Mouse (Mus musculus): ENCODE results near the gene Snx13. TPM values are rescaled to one million over a fixed set of nuclear protein-coding genes. Genes with fewer than 3 reads are reported as not detected.

The Snx13 gene
- polyA plus RNA-seq, 1 experiment from 2014 or later, result 52.3 TPM

- Histone ChIP-seq H3K79me2 (ENCODE audit: inconsistent target) (no peaks in the 10 kb centered on the region), H3K4me3 (ENCODE audit: inconsistent target) (no peak overlapping the region), H3K36me3 (ENCODE audit: inconsistent target) (no peaks in the 10 kb centered on the region), H3K27ac (peak overlapping the region; percentile 27)
- 13% methylated on average over 4 of the region's 4 CpGs for WGBS (ENCODE audit: missing documents)
These were observed 21.0 kb upstream of the Snx13 start for GRCm38 (mm10) chr12:35025916-35026432.

DNA sequence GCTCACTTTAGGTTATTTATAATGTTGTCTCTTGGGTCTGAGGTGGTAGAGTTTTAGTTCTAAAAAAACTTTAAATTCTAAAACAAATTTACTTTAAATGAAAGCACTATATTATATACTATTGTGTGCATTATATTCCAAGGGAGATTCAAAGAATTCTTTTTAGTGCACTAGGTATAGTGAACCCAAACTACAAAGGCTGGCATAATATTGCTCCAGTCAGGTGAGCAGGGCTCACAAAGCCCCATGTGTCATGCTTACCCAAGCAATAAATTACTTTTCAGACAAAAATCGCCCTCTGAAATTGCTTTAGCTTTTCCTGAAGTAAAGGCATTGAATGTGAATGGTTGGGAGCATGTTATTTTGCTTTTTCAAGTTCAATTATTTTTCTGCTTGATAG is 19.5 kb upstream of the Snx13 start:
- Histone ChIP-seq H3K36me3 (ENCODE audit: inconsistent target) (no peaks in the 10 kb centered on the region), H3K79me2 (ENCODE audit: inconsistent target) (no peaks in the 10 kb centered on the region), H3K27ac (no peak overlapping the region), H3K4me3 (ENCODE audit: inconsistent target) (no peak overlapping the region)
- WGBS (ENCODE audit: missing documents), result no CpG with 5 or more reads among the region's 1 CpGs

DNA sequence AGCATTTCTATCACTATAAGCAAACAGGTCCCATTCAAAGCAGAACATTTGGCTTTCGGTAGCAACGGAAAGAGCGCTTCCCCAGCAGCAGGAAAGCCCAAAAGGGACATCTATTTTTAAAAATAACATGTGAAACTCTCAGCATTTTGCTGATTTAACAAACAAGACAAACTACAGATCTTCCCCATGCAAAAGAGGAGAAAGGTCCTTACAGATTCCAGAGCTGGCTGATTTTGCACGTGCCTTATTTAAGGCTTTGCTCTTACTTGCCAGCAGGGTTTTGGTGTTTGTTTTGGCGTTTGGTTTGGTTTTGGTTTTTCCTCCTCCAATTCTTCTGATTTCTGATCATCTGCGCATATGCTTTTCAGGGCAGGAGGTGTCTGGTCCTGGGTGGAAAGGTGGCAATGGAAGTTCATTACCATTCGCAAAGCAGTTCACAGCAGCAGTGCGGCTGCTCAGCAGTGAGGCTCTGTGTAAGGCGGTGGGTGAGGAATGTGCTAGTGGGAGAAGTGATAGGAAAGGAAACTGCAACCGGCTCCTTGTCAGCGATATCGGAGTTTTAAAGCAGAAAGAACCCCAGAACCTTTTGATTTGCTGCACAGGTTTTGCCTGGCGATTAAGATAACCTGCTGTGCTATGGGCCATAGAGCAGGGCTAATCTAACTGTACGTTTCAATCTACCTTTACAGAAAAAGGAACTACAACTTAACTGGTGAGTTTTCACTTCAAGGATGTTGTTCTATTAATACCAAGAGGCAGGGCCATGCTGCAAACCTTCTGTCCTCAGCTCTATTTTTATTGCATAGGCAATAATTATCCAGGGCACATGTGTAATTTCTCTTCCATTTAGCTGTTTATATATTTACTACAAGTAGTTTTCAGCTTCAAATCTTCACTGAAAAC is 8.1 kb upstream of the Snx13 start:
- WGBS (ENCODE audit: missing documents), result 6% methylated on average over 14 of the region's 14 CpGs
- H3K79me2 ChIP-seq (ENCODE audit: inconsistent target), result peaks cover 27% of the 10 kb centered on the region; the same call in 1 of the 2 replicates
- peak overlapping the region; percentile 98 for H3K27ac ChIP-seq
- no peaks in the 10 kb centered on the region for H3K36me3 ChIP-seq (ENCODE audit: inconsistent target)
- peak overlapping the region; percentile 18 for H3K4me3 ChIP-seq (ENCODE audit: inconsistent target)

DNA sequence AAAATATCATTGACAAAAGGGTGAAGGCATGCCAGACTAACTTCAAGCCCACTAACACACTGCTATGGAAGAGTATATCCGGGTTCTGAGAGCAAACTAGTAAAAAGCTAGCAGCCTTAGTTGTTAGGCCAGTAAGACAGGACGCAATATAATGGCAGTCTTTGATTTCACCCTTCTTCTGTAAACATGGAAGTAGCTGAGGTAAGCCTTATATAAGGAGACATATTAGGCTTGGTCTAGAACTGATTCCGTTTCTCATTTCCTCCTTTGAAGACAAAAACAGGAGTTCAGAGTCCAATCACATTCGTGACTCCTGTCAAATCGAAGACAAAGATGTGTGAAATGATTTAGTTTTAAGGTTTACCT is 7.4 kb upstream of the Snx13 start:
- Histone ChIP-seq H3K36me3 (ENCODE audit: inconsistent target) (no peaks in the 10 kb centered on the region), H3K79me2 (ENCODE audit: inconsistent target) (peaks cover 34% of the 10 kb centered on the region), H3K27ac (peak overlapping the region; percentile 98), H3K4me3 (ENCODE audit: inconsistent target) (no peak overlapping the region)
- WGBS (ENCODE audit: missing documents), result 16% methylated on average over 5 of the region's 5 CpGs

- peaks cover 56% of the 10 kb centered on the region for H3K79me2 ChIP-seq (ENCODE audit: inconsistent target)
- WGBS (ENCODE audit: missing documents), result 35% methylated on average over 8 of the region's 8 CpGs
- no peak overlapping the region for H3K27ac ChIP-seq
- no peak overlapping the region for H3K4me3 ChIP-seq (ENCODE audit: inconsistent target)
- H3K36me3 ChIP-seq (ENCODE audit: inconsistent target), result no peaks in the 10 kb centered on the region
These were observed 5.0 kb upstream of the Snx13 start for GRCm38 (mm10) chr12:35041964-35042363.

DNA sequence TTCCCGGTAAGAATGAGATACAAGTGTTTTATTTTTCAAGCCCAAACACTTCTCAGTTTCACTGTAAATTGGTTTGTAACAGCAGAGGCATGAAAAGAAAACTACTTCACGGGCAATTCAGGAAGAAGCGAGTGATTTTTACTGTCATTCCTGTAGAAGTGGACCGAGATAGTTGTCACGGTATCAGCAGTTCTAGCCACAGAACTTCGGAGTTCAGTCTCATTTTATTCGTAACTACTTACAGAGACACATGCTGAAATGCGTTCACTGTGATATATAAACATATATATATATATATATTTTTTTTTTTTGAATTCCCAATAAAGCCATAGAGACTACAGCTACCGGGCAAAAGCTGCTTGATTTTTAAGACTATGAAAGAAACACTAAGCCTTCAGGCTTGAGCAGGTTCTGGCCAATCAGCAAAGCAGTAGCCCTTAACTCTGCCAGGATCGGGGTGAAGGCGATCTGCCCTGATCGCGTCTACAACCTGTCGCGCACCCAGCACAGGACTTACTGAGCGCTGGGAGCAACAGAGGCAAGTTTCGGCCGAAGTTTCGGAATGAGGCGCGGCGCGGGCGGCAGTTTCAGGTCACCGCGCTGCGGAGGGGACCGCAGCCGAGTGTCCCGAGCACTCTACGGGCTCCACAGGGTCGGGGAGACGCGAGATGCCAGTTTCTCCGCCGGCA is 532 bp upstream of the Snx13 start:
- 1% methylated on average over 35 of the region's 36 CpGs for WGBS (ENCODE audit: missing documents)
- peaks cover 81% of the 10 kb centered on the region for H3K79me2 ChIP-seq (ENCODE audit: inconsistent target)
- peak overlapping the region; percentile 68 for H3K4me3 ChIP-seq (ENCODE audit: inconsistent target)
- peak overlapping the region; percentile 90 for H3K27ac ChIP-seq
- no peaks in the 10 kb centered on the region for H3K36me3 ChIP-seq (ENCODE audit: inconsistent target)

GRCm38 (mm10) chr12:35047320-35048225 is 587 bp downstream of the Snx13 start:
- WGBS (ENCODE audit: missing documents), result under 1% methylated on average over 63 of the region's 65 CpGs
- H3K79me2 ChIP-seq (ENCODE audit: inconsistent target), result peaks cover 88% of the 10 kb centered on the region
- peak overlapping the region; percentile 52 for H3K4me3 ChIP-seq (ENCODE audit: inconsistent target)
- no peaks in the 10 kb centered on the region for H3K36me3 ChIP-seq (ENCODE audit: inconsistent target)
- H3K27ac ChIP-seq, result peak overlapping the region; percentile 85

DNA sequence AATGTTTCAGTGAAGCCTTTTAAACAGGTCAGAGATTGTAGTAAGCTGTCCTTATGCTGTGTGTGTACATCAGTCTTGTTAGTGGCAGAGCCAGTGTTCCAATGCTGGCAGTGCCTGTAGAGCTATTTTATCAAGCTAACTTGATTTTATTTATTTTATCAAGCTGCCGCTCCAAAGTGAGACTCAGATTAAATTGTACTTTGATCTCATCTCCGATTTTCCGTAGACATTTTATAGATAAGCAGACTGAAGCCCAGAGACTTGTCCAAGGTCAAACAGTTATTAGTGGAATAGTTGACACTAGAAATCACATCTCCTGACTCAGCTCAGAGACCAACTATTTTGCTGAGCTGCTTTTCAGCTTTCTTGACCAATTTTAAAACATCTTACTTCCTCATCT is 1.9 kb downstream of the Snx13 start:
- Histone ChIP-seq H3K36me3 (ENCODE audit: inconsistent target) (no peaks in the 10 kb centered on the region), H3K4me3 (ENCODE audit: inconsistent target) (peak overlapping the region; percentile 52; the same call in 1 of the 2 replicates), H3K79me2 (ENCODE audit: inconsistent target) (peaks cover 91% of the 10 kb centered on the region), H3K27ac (peak overlapping the region; percentile 85)
- WGBS (ENCODE audit: missing documents), result 91% methylated on average over 3 of the region's 3 CpGs

DNA sequence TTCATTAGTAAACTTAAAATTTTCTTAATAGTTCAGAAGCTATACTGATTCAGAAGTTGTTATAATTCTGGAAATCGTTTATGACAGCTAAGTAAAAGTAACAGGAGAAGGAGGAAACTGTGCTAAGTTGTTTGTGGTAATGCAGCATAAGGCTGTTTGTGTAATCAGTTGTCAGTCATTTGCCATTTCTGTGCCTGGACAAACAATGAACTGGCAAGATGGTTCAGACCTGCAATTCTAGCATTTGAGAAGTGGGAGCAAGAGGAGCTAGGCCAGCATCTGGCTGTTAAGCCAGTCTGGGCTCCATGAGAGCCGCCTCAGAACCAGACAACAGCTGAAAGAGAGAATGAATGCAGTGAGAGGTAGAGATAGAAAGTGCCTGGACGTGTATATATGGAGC is 3.5 kb downstream of the Snx13 start:
- H3K36me3 ChIP-seq (ENCODE audit: inconsistent target), result no peaks in the 10 kb centered on the region
- WGBS (ENCODE audit: missing documents), result 61% methylated on average over 3 of the region's 3 CpGs
- H3K4me3 ChIP-seq (ENCODE audit: inconsistent target), result no peak overlapping the region
- peaks cover 91% of the 10 kb centered on the region for H3K79me2 ChIP-seq (ENCODE audit: inconsistent target)
- H3K27ac ChIP-seq, result peak overlapping the region; percentile 85

DNA sequence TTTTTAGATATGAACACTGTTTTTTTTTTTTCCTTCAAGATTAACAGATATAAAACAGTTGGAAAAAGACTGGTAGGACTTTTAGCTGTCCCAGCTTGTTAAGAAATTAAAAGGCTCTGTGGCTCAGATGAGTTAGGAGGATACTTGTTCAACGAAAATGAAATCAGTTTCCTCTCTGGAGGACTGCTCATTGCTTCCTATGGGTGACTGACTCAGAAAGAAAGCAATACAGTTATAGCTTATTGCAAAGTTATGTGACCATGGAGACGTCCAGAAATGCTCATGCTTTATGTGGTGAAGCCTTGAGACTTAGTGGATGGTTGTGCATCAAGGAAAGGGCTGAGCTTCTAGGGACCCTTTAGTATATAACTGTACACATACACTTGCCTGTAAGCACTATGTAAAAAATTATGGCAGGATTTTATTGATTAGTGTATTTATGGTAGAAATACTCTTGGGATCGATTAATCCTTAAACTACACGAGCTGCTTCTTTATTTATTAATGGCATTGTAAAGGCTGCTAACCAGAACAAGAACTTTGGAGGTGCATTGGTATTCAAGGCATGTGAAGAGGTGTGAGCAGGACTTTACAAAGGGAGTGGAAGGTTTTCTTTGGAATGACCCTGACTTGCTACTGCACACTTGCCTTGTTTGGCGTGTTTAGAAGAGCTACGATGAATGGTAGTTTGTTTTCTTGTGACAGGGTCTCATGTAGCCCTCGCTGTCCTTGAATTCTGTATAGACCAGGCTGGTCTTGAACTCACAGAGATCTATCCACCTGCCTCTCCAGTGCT is 4.2 kb downstream of the Snx13 start:
- H3K4me3 ChIP-seq (ENCODE audit: inconsistent target), result no peak overlapping the region
- peak overlapping the region; percentile 85 for H3K27ac ChIP-seq
- no peaks in the 10 kb centered on the region for H3K36me3 ChIP-seq (ENCODE audit: inconsistent target)
- 71% methylated on average over 7 of the region's 7 CpGs for whole genome bisulfite sequencing (ENCODE audit: missing documents)
- peaks cover 91% of the 10 kb centered on the region for H3K79me2 ChIP-seq (ENCODE audit: inconsistent target)

DNA sequence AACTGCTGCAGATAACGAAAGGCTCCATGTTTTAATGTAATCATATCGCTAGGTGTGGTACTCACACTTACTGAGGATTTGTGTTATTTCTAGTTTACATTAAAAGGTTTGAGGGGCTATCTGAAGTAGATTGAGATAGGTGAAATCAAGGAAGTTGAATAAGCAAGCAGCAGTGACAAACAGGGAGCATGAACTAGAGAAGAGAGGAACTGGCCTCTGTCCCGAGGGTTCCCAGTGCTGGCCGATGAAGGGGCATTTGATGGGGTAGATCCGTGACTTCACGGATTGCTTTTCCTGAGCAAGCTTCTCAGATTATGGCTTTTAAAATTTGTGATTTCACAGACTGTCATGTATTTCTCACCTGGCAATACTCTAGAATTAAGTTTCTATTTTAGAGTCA is 7.4 kb downstream of the Snx13 start:
- H3K36me3 ChIP-seq (ENCODE audit: inconsistent target), result no peaks in the 10 kb centered on the region
- H3K27ac ChIP-seq, result peak overlapping the region; percentile 21
- 63% methylated on average over 6 of the region's 6 CpGs for WGBS (ENCODE audit: missing documents)
- H3K4me3 ChIP-seq (ENCODE audit: inconsistent target), result no peak overlapping the region
- H3K79me2 ChIP-seq (ENCODE audit: inconsistent target), result peaks cover 100% of the 10 kb centered on the region

DNA sequence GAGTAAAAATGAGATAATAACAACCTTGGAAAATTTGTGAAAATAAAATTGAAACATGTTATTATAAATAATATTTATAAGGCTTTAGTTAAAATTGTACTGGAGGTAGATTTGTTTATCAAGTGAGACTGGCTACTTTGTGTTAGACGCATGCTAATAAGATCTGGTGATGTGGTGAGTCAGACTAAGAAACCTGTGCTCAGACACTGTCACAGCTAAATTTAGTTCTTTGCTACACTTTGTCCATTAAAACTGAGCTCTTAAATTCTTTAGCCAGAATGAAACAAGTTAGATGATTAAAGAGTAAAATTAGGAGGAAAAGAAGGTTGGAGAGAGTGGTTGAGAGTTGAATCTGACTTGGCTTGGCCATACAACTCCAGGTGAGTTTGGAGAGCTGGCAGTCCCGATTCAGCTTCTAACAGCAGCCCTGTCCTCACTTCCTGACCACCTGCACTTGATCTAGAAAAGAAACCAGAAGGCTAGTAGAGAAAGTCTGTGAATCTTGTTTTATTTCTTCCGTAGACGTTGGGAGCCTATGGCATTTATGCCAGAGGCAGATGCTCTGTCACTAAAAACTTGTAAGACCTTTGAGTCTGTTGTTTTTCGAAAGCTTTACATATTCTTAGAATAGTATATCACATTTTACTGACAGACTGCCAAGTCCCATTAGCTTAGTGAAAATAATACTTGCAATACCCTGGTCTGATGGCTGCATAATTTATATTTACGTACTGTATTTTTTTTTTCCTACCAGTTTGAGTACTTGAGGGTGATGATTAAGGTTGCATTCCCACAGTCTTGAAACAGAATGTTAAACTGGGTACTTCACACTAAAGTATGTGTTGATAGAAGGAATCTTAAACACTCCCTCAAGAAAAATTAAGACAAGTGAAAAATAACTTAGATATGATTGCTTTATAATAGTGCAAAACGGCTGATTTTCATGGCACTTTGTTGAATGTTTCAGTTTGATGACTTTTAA is 8.4 kb downstream of the Snx13 start:
- Histone ChIP-seq H3K27ac (peak overlapping the region; percentile 34), H3K79me2 (ENCODE audit: inconsistent target) (peaks cover 100% of the 10 kb centered on the region), H3K4me3 (ENCODE audit: inconsistent target) (no peak overlapping the region), H3K36me3 (ENCODE audit: inconsistent target) (no peaks in the 10 kb centered on the region)
- 70% methylated on average over 7 of the region's 7 CpGs for WGBS (ENCODE audit: missing documents)

Measured in macrophage (primary cell).